Mouse (Mus musculus) hindbrain, embryonic 16.5 days (tissue): ENCODE data around the gene Stk11. TPM values are rescaled to one million over a fixed set of nuclear protein-coding genes. Genes with fewer than 3 reads are reported as not detected.

Experiments used
- ATAC-seq: fragments of 200-750 bp; cut with Nextera tagmentation; 2 replicates; pipeline ENCODE4 v1.8.0; 2017; ENCODE audit warnings: moderate TSS enrichment, moderate library complexity
- H3K27ac ChIP-seq: fragments of 300-500 bp; sonication (generic); 2 replicates; pipeline ENCODE4 v1.5.1; 2014; ENCODE audit warnings: low read depth, mild to moderate bottlenecking, control low read depth, low read length, moderate library complexity
- H3K27me3 ChIP-seq: fragments of 300-500 bp; sonication (generic); replicated peaks from 2 replicates; pipeline ENCODE4 v1.6.1; 2014; ENCODE audit warnings: low read length; ENCODE audit not compliant: control insufficient read depth, insufficient read depth
- H3K36me3 ChIP-seq: fragments of 300-500 bp; sonication (generic); 2 replicates; pipeline ENCODE4 v1.6.1; 2014; ENCODE audit warnings: mild to moderate bottlenecking, low read length, moderate library complexity, mixed read lengths; ENCODE audit not compliant: control insufficient read depth, insufficient read depth
- H3K4me1 ChIP-seq: fragments of 300-500 bp; sonication (generic); 2 replicates; pipeline ENCODE4 v1.6.1; 2014; ENCODE audit warnings: low read depth, low read length; ENCODE audit not compliant: control insufficient read depth, insufficient read depth
- H3K4me2 ChIP-seq: fragments of 300-500 bp; sonication (generic); 2 replicates; pipeline ENCODE4 v1.6.1; 2014; ENCODE audit warnings: mild to moderate bottlenecking, low read length, control low read depth, moderate library complexity
- H3K4me3 ChIP-seq: fragments of 300-500 bp; sonication (generic); 2 replicates; pipeline ENCODE4 v1.5.1; 2014; ENCODE audit warnings: mild to moderate bottlenecking, low read length, control low read depth, moderate library complexity
- H3K9ac ChIP-seq: fragments of 300-500 bp; sonication (generic); 2 replicates; pipeline ENCODE4 v1.6.1; 2014; ENCODE audit warnings: low read depth, mild to moderate bottlenecking, control low read depth, low read length, moderate library complexity
- H3K9me3 ChIP-seq: fragments of 300-500 bp; sonication (generic); 2 replicates; pipeline ENCODE4 v1.6.1; 2014; ENCODE audit warnings: mild to moderate bottlenecking, low read length, moderate library complexity; ENCODE audit not compliant: control insufficient read depth
- WGBS: fragments of 180-500 bp; shearing (Covaris S2); extraction: QIAGEN DNeasy Blood & Tissue Kit; methylation state at CpG from one replicate; pipeline ENCODE4 v1.1.7; 2014; 5-methylcytosine and 5-hydroxymethylcytosine counted together
- polyA plus RNA-seq: library from polyadenylated mRNA; unstranded; fragments of >200 nt; fragmentation: Nextera tagmentation; extraction: Ambion mirVana; gene quantifications from 2 replicates; pipeline ENCODE4 v1.2.1, GENCODE M21; 2015

Stk11 gene
- 17.7 and 18.3 TPM in 2 replicates for polyA plus RNA-seq

GRCm38 (mm10) chr10:80115290-80115943, at the start of gene Stk11:
TSS of gene Stk11 (plus strand) at chr10:80115803.
- H3K4me2 ChIP-seq = peak within 1 kb of the TSS; percentile 94
- H3K4me3 ChIP-seq = peak within 1 kb of the TSS; percentile 87
- H3K27ac ChIP-seq = peak within 1 kb of the TSS; percentile 81
- H3K27me3 ChIP-seq = no peaks in the 10 kb centered on the region
- H3K9ac ChIP-seq = peak within 1 kb of the TSS; percentile 84
- ATAC-seq = peak; percentile 99
- H3K4me1 ChIP-seq = peaks cover 39% of the 10 kb centered on the region
- H3K9me3 ChIP-seq = no peaks in the 10 kb centered on the region
- under 1% methylated on average over 70 of the region's 70 CpGs for WGBS
- H3K36me3 ChIP-seq = no peaks in the 10 kb centered on the region

- Histone ChIP-seq H3K27ac (no peak overlapping the region), H3K9me3 (no peaks in the 10 kb centered on the region), H3K9ac (no peak overlapping the region), H3K36me3 (peaks cover 5% of the 10 kb centered on the region), H3K4me3 (no peak overlapping the region), H3K4me2 (no peak overlapping the region), H3K27me3 (no peaks in the 10 kb centered on the region), H3K4me1 (peaks cover 3% of the 10 kb centered on the region; the same call in 1 of the 2 replicates)
- WGBS = 80% methylated on average over 6 of the region's 7 CpGs
- no peak for ATAC-seq
These were observed 46.4 kb upstream of the Stk11 start for GRCm38 (mm10) chr10:80069251-80069650.

GRCm38 (mm10) chr10:80069948-80070450, 45.6 kb upstream of the Stk11 start:
- Histone ChIP-seq H3K4me3 (no peak overlapping the region), H3K9me3 (no peaks in the 10 kb centered on the region), H3K4me2 (no peak overlapping the region), H3K27me3 (no peaks in the 10 kb centered on the region), H3K27ac (no peak overlapping the region), H3K9ac (no peak overlapping the region), H3K36me3 (peaks cover 5% of the 10 kb centered on the region; the same call in 1 of the 2 replicates), H3K4me1 (peaks cover 3% of the 10 kb centered on the region; the same call in 1 of the 2 replicates)
- 98% methylated on average over 4 of the region's 4 CpGs for WGBS
- ATAC-seq = no peak

- H3K36me3 ChIP-seq = peaks cover 5% of the 10 kb centered on the region; the same call in 1 of the 2 replicates
- H3K27me3 ChIP-seq = no peaks in the 10 kb centered on the region
- H3K4me3 ChIP-seq = no peak overlapping the region
- peak overlapping the region; percentile 50; the same call in 1 of the 2 replicates for H3K27ac ChIP-seq
- no peak overlapping the region for H3K4me2 ChIP-seq
- H3K4me1 ChIP-seq = peaks cover 3% of the 10 kb centered on the region; the same call in 1 of the 2 replicates
- peak overlapping the region; percentile 35; the same call in 1 of the 2 replicates for H3K9ac ChIP-seq
- peak; percentile 53 for ATAC-seq
- no peaks in the 10 kb centered on the region for H3K9me3 ChIP-seq
- 63% methylated on average over 9 of the region's 9 CpGs for WGBS
These were observed 44.6 kb upstream of the Stk11 start for GRCm38 (mm10) chr10:80070837-80071515.

- Histone ChIP-seq H3K9me3 (no peaks in the 10 kb centered on the region), H3K36me3 (peaks cover 5% of the 10 kb centered on the region; the same call in 1 of the 2 replicates), H3K9ac (no peak overlapping the region; the same call in 1 of the 2 replicates), H3K4me1 (peaks cover 3% of the 10 kb centered on the region; the same call in 1 of the 2 replicates), H3K4me2 (no peak overlapping the region), H3K27ac (peak overlapping the region; percentile 50; the same call in 1 of the 2 replicates), H3K27me3 (no peaks in the 10 kb centered on the region), H3K4me3 (no peak overlapping the region)
- WGBS = 90% methylated on average over 3 of the region's 3 CpGs
- ATAC-seq = no peak
These were observed 44.1 kb upstream of the Stk11 start for GRCm38 (mm10) chr10:80071516-80071900.

- H3K9me3 ChIP-seq = no peaks in the 10 kb centered on the region
- peaks cover 3% of the 10 kb centered on the region; the same call in 1 of the 2 replicates for H3K4me1 ChIP-seq
- H3K27me3 ChIP-seq = no peaks in the 10 kb centered on the region
- no peaks in the 10 kb centered on the region for H3K36me3 ChIP-seq
- H3K4me2 ChIP-seq = no peak overlapping the region
- ATAC-seq = no peak
- no peak overlapping the region; the same call in 1 of the 2 replicates for H3K9ac ChIP-seq
- 85% methylated on average over 20 of the region's 20 CpGs for WGBS
- H3K27ac ChIP-seq = no peak overlapping the region
- no peak overlapping the region for H3K4me3 ChIP-seq
These were observed 42.7 kb upstream of the Stk11 start for GRCm38 (mm10) chr10:80072623-80073489.

GRCm38 (mm10) chr10:80074813-80075601, 40.6 kb upstream of the Stk11 start:
- Histone ChIP-seq H3K9me3 (no peaks in the 10 kb centered on the region), H3K4me1 (peaks cover 3% of the 10 kb centered on the region; the same call in 1 of the 2 replicates), H3K27me3 (no peaks in the 10 kb centered on the region), H3K4me3 (no peak overlapping the region; the same call in 1 of the 2 replicates), H3K9ac (no peak overlapping the region), H3K36me3 (0 out of 2 replicates have a peak, but pooled peaks cover 3% of the 10 kb centered on the region), H3K27ac (no peak overlapping the region), H3K4me2 (0 out of 2 replicates have a peak overlapping the region, but pooled peaks have one; percentile 14)
- no peak for ATAC-seq
- 21% methylated on average over 28 of the region's 28 CpGs for WGBS

GRCm38 (mm10) chr10:80075924-80076323, 39.7 kb upstream of the Stk11 start:
- no peak overlapping the region for H3K27ac ChIP-seq
- H3K36me3 ChIP-seq = peaks cover 9% of the 10 kb centered on the region; the same call in 1 of the 2 replicates
- no peaks in the 10 kb centered on the region for H3K9me3 ChIP-seq
- no peak overlapping the region for H3K9ac ChIP-seq
- peaks cover 3% of the 10 kb centered on the region; the same call in 1 of the 2 replicates for H3K4me1 ChIP-seq
- no peaks in the 10 kb centered on the region for H3K27me3 ChIP-seq
- no CpG with 5 or more reads among the region's 1 CpGs for WGBS
- H3K4me2 ChIP-seq = no peak overlapping the region
- no peak for ATAC-seq
- no peak overlapping the region for H3K4me3 ChIP-seq
